Mouse (Mus musculus) midbrain, embryonic 16.5 days (tissue): Measurements from ENCODE around the gene Ccdc169. TPM values are rescaled to one million over a fixed set of nuclear protein-coding genes. Genes with fewer than 3 reads are reported as not detected.

Experiments
- ATAC-seq: fragments of 200-750 bp; cut with Nextera tagmentation; 2 replicates; pipeline ENCODE4 v1.8.0; 2017; ENCODE audit warnings: moderate TSS enrichment
- H3K27ac ChIP-seq: fragments of 300-500 bp; sonication (generic); 2 replicates; pipeline ENCODE4 v1.5.1; 2014; ENCODE audit warnings: mild to moderate bottlenecking, low read length, mixed read lengths
- H3K27me3 ChIP-seq: fragments of 300-500 bp; sonication (generic); 2 replicates; pipeline ENCODE4 v1.6.1; 2014; ENCODE audit warnings: low read depth, low read length, mixed read lengths; ENCODE audit not compliant: control insufficient read depth, insufficient read depth
- H3K36me3 ChIP-seq: fragments of 300-500 bp; sonication (generic); 2 replicates; pipeline ENCODE4 v1.6.1; 2014; ENCODE audit warnings: mild to moderate bottlenecking, low read length, moderate library complexity, mixed read lengths; ENCODE audit not compliant: control insufficient read depth, insufficient read depth
- H3K4me1 ChIP-seq: fragments of 300-500 bp; sonication (generic); 2 replicates; pipeline ENCODE4 v1.6.1; 2014; ENCODE audit warnings: mild to moderate bottlenecking, low read length, mixed read lengths; ENCODE audit not compliant: control insufficient read depth, insufficient read depth
- H3K4me2 ChIP-seq: fragments of 300-500 bp; sonication (generic); 2 replicates; pipeline ENCODE4 v1.6.1; 2014; ENCODE audit warnings: mild to moderate bottlenecking, low read length, mixed read lengths
- H3K4me3 ChIP-seq: fragments of 300-500 bp; sonication (generic); 2 replicates; pipeline ENCODE4 v1.5.1; 2014; ENCODE audit warnings: low read depth, mild to moderate bottlenecking, low read length, moderate library complexity, mixed read lengths
- H3K9ac ChIP-seq: fragments of 300-500 bp; sonication (generic); 2 replicates; pipeline ENCODE4 v1.6.1; 2014; ENCODE audit warnings: low read depth, low read length, mixed read lengths
- H3K9me3 ChIP-seq: fragments of 300-500 bp; sonication (generic); replicated peaks from 2 replicates; pipeline ENCODE4 v1.6.1; 2014; ENCODE audit warnings: mild to moderate bottlenecking, low read length, mixed read lengths; ENCODE audit not compliant: control insufficient read depth, poor library complexity, severe bottlenecking
- WGBS: fragments of 180-500 bp; shearing (Covaris S2); extraction: QIAGEN DNeasy Blood & Tissue Kit; methylation state at CpG from one replicate; pipeline ENCODE4 v1.1.7; 2014; 5-methylcytosine and 5-hydroxymethylcytosine counted together
- polyA plus RNA-seq: library from polyadenylated mRNA; unstranded; fragments of >200 nt; fragmentation: Nextera tagmentation; extraction: Ambion mirVana; gene quantifications from 2 replicates; pipeline ENCODE4 v1.2.1, GENCODE M21; 2015

The Ccdc169 gene
- polyA plus RNA-seq, 1 experiment from 2014 or later: 0.10 TPM

DNA sequence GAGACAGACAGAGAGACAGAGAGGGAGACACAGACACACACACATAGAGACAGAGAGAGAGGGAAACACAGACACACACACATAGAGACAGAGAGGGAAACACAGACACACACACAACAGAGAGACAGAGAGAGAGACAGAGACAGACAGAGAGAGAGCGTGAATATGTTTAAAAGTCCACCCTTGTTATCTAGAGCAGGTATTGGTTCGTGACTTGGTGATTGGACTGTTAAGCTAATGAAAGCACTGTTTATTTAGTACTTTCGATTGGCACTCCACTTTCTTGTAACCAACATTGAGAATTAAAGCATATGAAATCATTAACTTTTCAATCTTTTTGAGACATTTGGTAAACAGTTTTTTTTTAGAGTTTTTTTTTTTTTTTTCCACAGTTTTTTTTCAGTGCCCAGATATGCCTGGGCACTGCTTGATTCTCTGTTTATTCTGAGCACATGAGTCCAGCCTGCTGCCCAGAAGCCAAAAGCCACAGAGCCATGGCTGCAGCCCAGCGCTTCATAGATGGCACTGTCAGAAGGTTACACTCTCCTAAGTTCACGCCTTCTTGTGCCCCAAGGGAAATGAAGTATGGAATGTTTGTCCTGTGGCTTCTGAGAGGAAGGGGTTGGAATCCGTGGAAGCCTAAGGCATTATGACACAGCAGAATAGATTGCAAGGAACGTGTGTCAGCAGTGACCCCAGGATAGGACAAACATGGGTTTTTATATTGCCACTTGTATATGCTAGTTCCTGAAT, 22.6 kb upstream of the Ccdc169 start:
- WGBS: 76% methylated on average over 7 of the region's 7 CpGs
- Histone ChIP-seq H3K9me3 (no peaks in the 10 kb centered on the region), H3K9ac (no peak overlapping the region), H3K4me1 (peaks cover 12% of the 10 kb centered on the region), H3K4me3 (no peak overlapping the region), H3K4me2 (no peak overlapping the region), H3K27ac (no peak overlapping the region), H3K36me3 (peaks cover 24% of the 10 kb centered on the region), H3K27me3 (no peaks in the 10 kb centered on the region)
- no peak for ATAC-seq

DNA sequence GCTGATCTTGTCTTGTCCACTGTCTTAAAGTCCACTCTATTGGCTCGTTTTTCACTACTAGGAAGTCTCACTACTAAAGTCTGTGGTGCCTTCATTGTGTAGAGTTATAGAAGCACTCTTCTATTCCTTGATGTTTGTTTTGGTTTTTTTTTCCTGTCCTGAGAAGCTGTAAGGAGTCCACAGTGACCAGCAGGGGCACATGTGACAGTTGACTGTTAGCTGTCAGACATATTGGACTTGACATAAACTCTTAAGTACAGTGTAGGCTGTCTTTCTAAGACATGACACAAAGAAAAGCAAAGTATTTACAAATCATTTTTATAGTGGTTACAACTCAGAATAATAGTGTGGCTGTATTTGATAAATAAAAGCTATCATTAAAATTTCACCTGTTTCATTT, 22.1 kb upstream of the Ccdc169 start:
- Histone ChIP-seq H3K9ac (no peak overlapping the region), H3K4me2 (no peak overlapping the region), H3K4me3 (no peak overlapping the region), H3K27me3 (no peaks in the 10 kb centered on the region), H3K27ac (no peak overlapping the region), H3K36me3 (peaks cover 26% of the 10 kb centered on the region), H3K4me1 (peaks cover 12% of the 10 kb centered on the region), H3K9me3 (no peaks in the 10 kb centered on the region)
- 67% methylated on average over 1 of the region's 1 CpGs for WGBS
- ATAC-seq: no peak

DNA sequence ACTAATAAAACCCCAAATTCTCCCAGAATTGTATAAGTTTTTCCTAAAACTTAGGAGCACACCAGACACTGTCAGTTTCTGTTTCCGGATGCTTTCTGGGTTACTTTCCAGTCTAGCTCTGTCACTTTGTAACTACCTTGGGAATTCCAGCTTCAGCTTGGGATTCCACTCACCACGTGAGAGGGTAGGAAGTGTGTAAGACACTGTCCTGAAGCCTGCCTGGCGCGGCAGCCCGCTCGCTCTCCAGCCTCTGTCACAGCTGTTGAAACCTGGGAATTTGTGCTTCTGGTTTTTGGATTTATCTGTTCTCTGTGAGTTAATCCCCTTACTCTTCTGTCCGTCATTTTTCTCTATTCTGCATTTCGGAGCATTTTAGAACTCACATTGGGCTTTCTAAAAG, 21.1 kb upstream of the Ccdc169 start:
- H3K4me3 ChIP-seq: no peak overlapping the region
- H3K36me3 ChIP-seq: peaks cover 26% of the 10 kb centered on the region
- peaks cover 12% of the 10 kb centered on the region for H3K4me1 ChIP-seq
- no peak overlapping the region for H3K4me2 ChIP-seq
- H3K9me3 ChIP-seq: no peaks in the 10 kb centered on the region
- H3K27me3 ChIP-seq: no peaks in the 10 kb centered on the region
- no peak overlapping the region for H3K9ac ChIP-seq
- ATAC-seq: no peak
- H3K27ac ChIP-seq: no peak overlapping the region
- WGBS: 90% methylated on average over 8 of the region's 8 CpGs

DNA sequence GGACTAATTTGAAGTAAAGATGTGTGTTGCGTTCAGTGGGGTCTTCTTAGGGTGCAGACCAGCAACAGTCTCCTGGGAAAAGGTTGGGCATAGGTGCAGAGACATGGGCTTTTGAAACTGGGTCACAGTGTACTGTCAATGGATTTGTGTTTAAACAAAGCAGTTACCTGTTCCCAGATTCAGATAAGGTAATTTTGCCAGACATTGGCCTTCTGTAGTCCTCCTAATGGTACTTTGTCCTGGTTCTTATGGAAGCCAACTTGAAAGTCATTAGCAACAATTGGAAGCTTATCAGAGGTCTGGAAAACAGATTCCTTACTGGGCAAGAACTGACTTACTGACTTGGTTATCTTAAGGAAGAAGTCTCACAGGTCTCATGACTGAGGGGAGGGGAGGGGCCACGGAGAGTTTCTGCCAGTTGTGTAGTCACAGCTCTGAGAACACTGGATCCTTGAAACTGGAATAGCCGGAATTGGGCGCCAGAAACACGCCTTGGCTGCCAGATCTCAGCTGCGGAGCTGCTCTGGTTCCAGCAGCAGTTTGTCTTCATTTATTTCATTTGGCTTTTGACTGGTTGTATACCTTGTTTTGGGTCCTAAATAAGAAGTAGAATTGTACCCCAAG, 17.8 kb upstream of the Ccdc169 start:
- Histone ChIP-seq H3K9ac (no peak overlapping the region), H3K4me1 (peaks cover 2% of the 10 kb centered on the region; the same call in 1 of the 2 replicates), H3K27me3 (no peaks in the 10 kb centered on the region), H3K4me3 (no peak overlapping the region), H3K4me2 (no peak overlapping the region), H3K9me3 (no peaks in the 10 kb centered on the region), H3K27ac (no peak overlapping the region), H3K36me3 (peaks cover 35% of the 10 kb centered on the region)
- ATAC-seq: no peak
- WGBS: 94% methylated on average over 6 of the region's 6 CpGs

DNA sequence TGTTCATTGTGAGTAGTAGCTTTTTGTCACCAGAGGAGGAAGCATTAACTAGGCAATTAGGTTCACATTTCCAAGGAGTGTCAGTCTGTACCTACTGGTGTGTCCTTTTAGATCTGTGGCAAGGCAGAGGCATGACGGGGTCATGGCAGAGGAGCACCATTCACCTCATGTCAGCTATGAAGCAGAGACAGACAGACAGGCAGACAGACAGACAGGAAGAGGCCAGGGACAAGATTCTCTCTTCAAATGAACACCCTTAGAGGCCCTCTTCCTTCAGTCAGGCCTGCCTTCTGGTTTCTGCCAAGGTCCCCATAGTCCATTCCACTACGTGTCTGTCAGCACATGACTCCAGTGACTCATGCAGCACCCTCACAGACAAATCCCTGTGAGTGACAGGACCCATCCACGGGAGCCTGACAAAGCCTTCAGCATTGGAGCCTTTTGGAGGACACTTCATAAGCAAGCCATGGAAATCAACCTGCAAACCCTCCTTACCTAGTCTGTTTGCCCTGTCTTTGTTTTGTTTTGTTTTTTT, 14.7 kb upstream of the Ccdc169 start:
- Histone ChIP-seq H3K9ac (no peak overlapping the region), H3K4me1 (no peaks in the 10 kb centered on the region), H3K27me3 (no peaks in the 10 kb centered on the region), H3K36me3 (peaks cover 41% of the 10 kb centered on the region), H3K4me3 (no peak overlapping the region), H3K4me2 (no peak overlapping the region), H3K9me3 (no peaks in the 10 kb centered on the region), H3K27ac (no peak overlapping the region)
- ATAC-seq: no peak
- WGBS: 90% methylated on average over 3 of the region's 3 CpGs

DNA sequence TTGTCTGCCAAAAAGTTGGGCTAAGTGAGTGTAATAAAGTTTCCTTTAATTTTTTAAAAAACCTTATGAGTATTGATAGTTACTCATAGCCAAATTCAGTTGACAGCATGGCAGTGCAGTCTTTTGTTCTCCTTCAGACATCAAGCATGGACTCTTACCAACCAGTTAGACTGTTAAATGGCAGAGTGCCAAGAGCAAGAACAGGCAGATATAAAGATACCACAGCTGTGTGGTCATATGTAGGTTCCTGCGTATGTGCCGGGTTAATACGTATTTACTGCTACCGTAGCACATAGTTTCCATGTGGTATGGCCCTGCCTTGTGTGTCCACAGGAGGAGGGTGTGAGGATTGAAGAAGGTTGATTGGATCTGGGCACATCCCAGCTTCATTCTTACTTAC, 14.1 kb upstream of the Ccdc169 start:
- Histone ChIP-seq H3K9me3 (no peaks in the 10 kb centered on the region), H3K27me3 (no peaks in the 10 kb centered on the region), H3K9ac (no peak overlapping the region), H3K27ac (no peak overlapping the region), H3K4me1 (no peaks in the 10 kb centered on the region), H3K4me3 (no peak overlapping the region), H3K4me2 (no peak overlapping the region), H3K36me3 (peaks cover 40% of the 10 kb centered on the region)
- no peak for ATAC-seq
- WGBS: 88% methylated on average over 4 of the region's 4 CpGs

DNA sequence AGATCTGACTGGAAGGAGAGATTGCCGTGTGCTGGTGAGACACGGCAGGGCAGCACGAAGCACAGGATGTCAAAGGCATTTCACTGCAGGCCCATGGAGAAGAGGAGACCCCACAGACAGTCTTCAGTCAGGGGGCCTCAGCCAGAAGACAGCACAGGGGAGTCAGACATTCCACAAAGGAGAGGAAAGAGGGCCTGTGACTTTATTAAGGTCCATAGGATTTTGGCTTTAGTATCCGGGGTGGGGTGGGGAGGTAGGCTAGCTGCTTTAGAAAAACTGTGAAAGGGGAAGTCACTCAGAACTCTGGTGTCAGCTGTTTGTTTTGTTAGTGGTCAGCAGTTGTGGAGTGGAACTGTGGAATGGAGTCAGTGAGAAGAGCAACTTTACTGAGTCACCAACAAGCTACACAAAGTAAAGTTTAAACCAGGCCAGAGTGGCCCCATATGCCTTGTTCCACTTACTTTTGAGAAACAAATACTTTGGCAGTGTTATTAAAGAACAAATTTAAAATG, 7.9 kb upstream of the Ccdc169 start:
- Histone ChIP-seq H3K36me3 (peaks cover 31% of the 10 kb centered on the region), H3K27ac (no peak overlapping the region), H3K4me3 (no peak overlapping the region), H3K9me3 (no peaks in the 10 kb centered on the region), H3K9ac (no peak overlapping the region), H3K4me1 (no peaks in the 10 kb centered on the region), H3K4me2 (no peak overlapping the region), H3K27me3 (no peaks in the 10 kb centered on the region)
- ATAC-seq: no peak
- 84% methylated on average over 4 of the region's 4 CpGs for WGBS

DNA sequence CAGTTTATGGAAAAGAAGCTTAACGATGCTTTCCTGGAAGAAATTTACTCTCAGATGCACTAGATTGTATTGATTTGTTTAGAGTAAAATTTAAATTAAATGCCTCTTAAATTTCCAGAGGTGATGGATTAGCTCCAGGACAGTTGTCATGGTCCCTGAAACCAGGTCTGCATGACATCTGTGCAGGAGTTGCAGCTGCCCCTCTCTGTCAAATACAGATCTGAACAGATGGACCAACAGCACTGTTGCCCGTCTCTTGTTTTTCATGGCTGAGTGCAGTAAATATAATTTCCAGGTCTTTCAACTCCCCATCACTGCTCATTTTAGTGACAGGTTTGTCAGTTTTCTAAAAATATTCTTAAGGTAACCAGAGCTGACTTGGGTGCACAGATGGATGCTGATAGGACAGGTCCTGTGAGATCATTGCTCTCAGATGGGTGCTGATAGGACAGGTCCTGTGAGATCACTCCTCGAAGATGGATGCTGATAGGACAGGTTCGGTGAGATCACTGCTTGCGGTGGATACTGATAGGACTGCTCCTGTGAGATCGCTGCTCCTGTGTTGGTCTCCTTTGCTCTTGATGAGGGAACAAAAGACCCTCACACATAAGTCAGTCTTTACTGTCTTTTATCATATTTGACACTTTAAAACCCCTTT, 5.4 kb upstream of the Ccdc169 start:
- no peak for ATAC-seq
- H3K27me3 ChIP-seq: no peaks in the 10 kb centered on the region
- peaks cover 32% of the 10 kb centered on the region for H3K36me3 ChIP-seq
- H3K27ac ChIP-seq: no peak overlapping the region
- no peaks in the 10 kb centered on the region for H3K4me1 ChIP-seq
- no peaks in the 10 kb centered on the region for H3K9me3 ChIP-seq
- WGBS: 95% methylated on average over 6 of the region's 6 CpGs
- H3K4me3 ChIP-seq: no peak overlapping the region
- no peak overlapping the region for H3K9ac ChIP-seq
- H3K4me2 ChIP-seq: no peak overlapping the region

DNA sequence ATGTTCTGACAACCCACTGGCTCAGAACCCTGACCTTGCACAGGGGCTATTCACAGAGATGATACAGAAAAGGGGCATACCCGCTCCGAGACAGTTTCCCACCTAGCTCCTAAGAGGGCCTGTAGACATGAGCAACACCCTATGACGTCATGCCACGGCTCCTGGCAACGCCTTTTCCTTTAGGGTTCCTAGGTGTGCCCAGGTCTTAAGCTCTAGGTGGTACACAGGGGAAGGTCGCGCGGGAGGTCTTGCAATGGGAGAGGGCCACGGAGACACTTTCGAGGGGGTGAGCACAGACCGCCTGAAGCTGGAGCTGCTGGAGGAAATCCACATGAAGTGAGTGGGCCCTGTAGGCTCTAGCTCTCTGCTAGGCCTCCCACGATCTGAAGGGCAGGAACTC, 2.7 kb downstream of the Ccdc169 start:
- H3K27ac ChIP-seq: no peak overlapping the region
- peaks cover 10% of the 10 kb centered on the region for H3K36me3 ChIP-seq
- no peak for ATAC-seq
- H3K9me3 ChIP-seq: no peaks in the 10 kb centered on the region
- H3K9ac ChIP-seq: no peak overlapping the region
- no peaks in the 10 kb centered on the region for H3K4me1 ChIP-seq
- WGBS: 94% methylated on average over 12 of the region's 12 CpGs
- H3K4me3 ChIP-seq: no peak overlapping the region
- no peaks in the 10 kb centered on the region for H3K27me3 ChIP-seq
- H3K4me2 ChIP-seq: no peak overlapping the region
